Mouse (Mus musculus) liver, adult 2 months (tissue): ENCODE results near the gene Ptpn21. TPM values are rescaled to one million over a fixed set of nuclear protein-coding genes. Genes with fewer than 3 reads are reported as not detected.

Experiments
- DNase-seq: peaks from one replicate; pipeline ENCODE4 v3.0.0-alpha.2; 2011; ENCODE audit warnings: low read depth, low spot score; ENCODE audit errors: extremely low read depth
- H3K27ac ChIP-seq: fragments of 200-500 bp; replicated peaks from 2 replicates; pipeline ENCODE4 v1.5.1; 2012; ENCODE audit warnings: low read depth, mild to moderate bottlenecking, control low read depth, inconsistent platforms, low read length; ENCODE audit not compliant: insufficient read depth
- H3K27me3 ChIP-seq: fragments of 200-500 bp; 2 replicates; pipeline ENCODE4 v1.6.1; 2012; ENCODE audit warnings: mild to moderate bottlenecking, moderate library complexity, low read length, inconsistent platforms; ENCODE audit not compliant: control insufficient read depth, insufficient read depth
- H3K36me3 ChIP-seq: fragments of 200-500 bp; 2 replicates; pipeline ENCODE4 v1.6.1; 2012; ENCODE audit warnings: low read length, inconsistent platforms; ENCODE audit not compliant: control insufficient read depth, insufficient read depth
- H3K4me1 ChIP-seq: fragments of 200-500 bp; 2 replicates; pipeline ENCODE4 v1.6.1; 2011; ENCODE audit warnings: low read length; ENCODE audit not compliant: control insufficient read depth, insufficient read depth
- H3K4me3 ChIP-seq: fragments of 200-500 bp; 2 replicates; pipeline ENCODE4 v1.5.1; 2011; ENCODE audit warnings: low read depth, mild to moderate bottlenecking, control low read depth, low read length, moderate library complexity; ENCODE audit not compliant: insufficient read depth
- H3K79me2 ChIP-seq: fragments of 200-500 bp; 2 replicates; pipeline ENCODE4 v1.6.1; 2012; ENCODE audit warnings: inconsistent platforms, mild to moderate bottlenecking, low read length, moderate library complexity; ENCODE audit not compliant: control insufficient read depth, insufficient read depth
- H3K9ac ChIP-seq: fragments of 200-500 bp; 2 replicates; pipeline ENCODE4 v1.6.1; 2012; ENCODE audit warnings: low read depth, mild to moderate bottlenecking, control low read depth, inconsistent platforms, low read length
- CTCF ChIP-seq: fragments of 200-500 bp; IDR thresholded peaks from 2 replicates; pipeline ENCODE4 v1.5.1; 2011; ENCODE audit warnings: low read depth, low read length, control low read depth
- POLR2A ChIP-seq: fragments of 200-500 bp; IDR thresholded peaks from 2 replicates; pipeline ENCODE4 v1.6.1; 2011; ENCODE audit warnings: low read length, control low read depth; ENCODE audit not compliant: insufficient read depth; ENCODE audit errors: extremely low read depth
- WGBS: fragments of 180-500 bp; shearing (Covaris S2); methylation state at CpG from one replicate; pipeline ENCODE4 v1.1.7; 2018; 5-methylcytosine and 5-hydroxymethylcytosine counted together
- polyA plus RNA-seq: library from polyadenylated mRNA; depleted of rRNA; stranded (reverse); fragments of >200 nt; gene quantifications from 2 replicates; pipeline ENCODE4 v1.2.3, GENCODE M21; 2012
- total RNA-seq: library from RNA; depleted of rRNA; stranded (reverse); fragments of >200 nt; gene quantifications from 2 replicates; pipeline ENCODE4 v1.2.3, GENCODE M21; 2014

Gene Ptpn21
- total and polyA plus RNA-seq, 2 experiments: 5.9 to 12.2 TPM

DNA sequence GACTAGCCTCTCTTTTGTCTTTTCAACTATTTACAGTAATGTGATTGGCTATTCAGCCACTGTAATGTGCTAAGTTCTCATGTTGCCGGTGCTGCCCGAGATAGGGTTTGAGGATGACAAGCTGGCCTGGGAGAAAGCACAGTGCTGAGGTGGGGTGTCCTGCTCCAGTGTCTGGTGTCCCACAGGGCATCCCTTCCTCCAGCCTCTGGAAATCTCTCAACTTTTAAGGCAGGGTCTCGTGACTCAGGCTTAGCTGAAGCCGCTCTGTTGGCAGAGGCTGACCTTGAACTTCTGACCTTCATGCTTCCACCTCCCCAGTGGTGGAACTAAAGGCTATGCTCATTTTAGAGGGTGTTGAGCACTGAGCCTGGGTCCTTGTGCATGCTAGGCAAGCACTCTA, 66.8 kb downstream of the Ptpn21 start:
- Histone ChIP-seq H3K27me3 (no peaks in the 10 kb centered on the region), H3K4me3 (no peak overlapping the region), H3K79me2 (no peaks in the 10 kb centered on the region), H3K9ac (no peak overlapping the region), H3K27ac (no peak overlapping the region), H3K36me3 (no peaks in the 10 kb centered on the region), H3K4me1 (no peaks in the 10 kb centered on the region)
- 72% methylated on average over 4 of the region's 4 CpGs for WGBS
- TF ChIP-seq POLR2A: no peak
- no peak for TF ChIP-seq CTCF
- DNase-seq: no peak

DNA sequence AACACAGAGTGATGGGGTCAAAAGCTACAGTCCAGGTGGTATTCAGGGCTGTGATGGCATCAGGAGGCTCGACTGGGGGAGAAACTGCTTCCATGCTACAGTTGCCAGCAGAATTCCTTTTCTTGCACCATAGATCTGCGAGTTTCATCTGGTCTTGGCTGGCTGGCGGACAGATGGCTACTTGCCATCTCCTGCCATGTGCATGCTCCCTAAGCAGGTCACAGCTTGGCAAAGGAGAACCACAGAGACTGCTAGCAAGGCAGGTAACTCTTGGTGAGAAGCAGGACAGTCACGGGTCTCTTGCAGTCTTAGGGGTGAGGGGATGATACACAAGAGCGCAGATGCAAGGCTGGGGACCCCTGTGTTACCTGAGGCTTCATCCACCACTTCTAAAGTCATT, 67.3 kb downstream of the Ptpn21 start:
- 64% methylated on average over 5 of the region's 5 CpGs for WGBS
- Histone ChIP-seq H3K36me3 (no peaks in the 10 kb centered on the region), H3K4me3 (no peak overlapping the region), H3K79me2 (no peaks in the 10 kb centered on the region), H3K9ac (no peak overlapping the region), H3K27ac (no peak overlapping the region), H3K4me1 (no peaks in the 10 kb centered on the region), H3K27me3 (no peaks in the 10 kb centered on the region)
- DNase-seq: peak; percentile 40
- TF ChIP-seq POLR2A (no peak), CTCF (no peak)

- WGBS: 91% methylated on average over 10 of the region's 10 CpGs
- H3K27ac ChIP-seq: no peak overlapping the region
- no peaks in the 10 kb centered on the region for H3K4me1 ChIP-seq
- H3K36me3 ChIP-seq: no peaks in the 10 kb centered on the region
- no peak for DNase-seq
- TF ChIP-seq POLR2A (no peak), CTCF (no peak)
- H3K4me3 ChIP-seq: no peak overlapping the region
- no peak overlapping the region for H3K9ac ChIP-seq
- no peaks in the 10 kb centered on the region for H3K79me2 ChIP-seq
- no peaks in the 10 kb centered on the region for H3K27me3 ChIP-seq
Observed at GRCm38 (mm10) chr12:98669086-98669485, 68.1 kb downstream of the Ptpn21 start.

DNA sequence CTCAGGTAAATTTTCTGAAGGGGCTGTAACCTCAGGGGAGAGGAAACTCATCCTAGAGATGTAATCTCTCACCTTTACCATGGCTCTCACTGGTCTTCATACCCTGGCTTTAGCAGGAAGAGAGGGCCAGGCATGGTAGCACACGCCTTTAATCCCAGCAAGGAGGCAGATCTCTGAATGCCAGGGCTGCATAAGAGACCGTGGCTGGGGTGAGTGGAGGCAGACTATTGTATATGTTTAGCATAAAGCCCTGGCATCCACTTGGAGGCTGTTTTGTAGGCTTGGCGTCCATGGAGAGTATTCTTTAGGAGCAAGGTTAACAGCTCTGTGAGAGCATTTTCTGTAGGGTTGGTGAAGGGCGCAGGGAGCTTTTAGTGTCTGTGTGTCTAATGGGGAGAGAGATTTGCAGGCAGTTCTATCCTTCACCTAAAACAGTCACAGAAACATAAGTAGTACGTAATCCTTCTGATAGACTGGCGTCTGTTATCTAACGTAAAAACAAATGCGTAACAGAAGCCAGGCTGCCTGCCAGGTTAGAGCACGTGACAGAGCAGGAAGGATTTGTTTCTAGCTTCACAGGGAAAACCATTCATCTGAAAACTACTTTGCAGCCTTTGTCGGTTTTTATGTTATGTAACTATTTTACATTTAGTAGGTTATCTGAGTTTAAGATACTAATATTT, 68.9 kb downstream of the Ptpn21 start:
- 68% methylated on average over 10 of the region's 10 CpGs for whole genome bisulfite sequencing
- H3K27me3 ChIP-seq: no peaks in the 10 kb centered on the region
- no peak overlapping the region for H3K4me3 ChIP-seq
- H3K79me2 ChIP-seq: no peaks in the 10 kb centered on the region
- H3K4me1 ChIP-seq: no peaks in the 10 kb centered on the region
- no peak for TF ChIP-seq POLR2A
- no peak for TF ChIP-seq CTCF
- no peak overlapping the region for H3K9ac ChIP-seq
- H3K36me3 ChIP-seq: no peaks in the 10 kb centered on the region; the same call in 1 of the 2 replicates
- no peak overlapping the region for H3K27ac ChIP-seq
- peak; percentile 22 for DNase-seq

DNA sequence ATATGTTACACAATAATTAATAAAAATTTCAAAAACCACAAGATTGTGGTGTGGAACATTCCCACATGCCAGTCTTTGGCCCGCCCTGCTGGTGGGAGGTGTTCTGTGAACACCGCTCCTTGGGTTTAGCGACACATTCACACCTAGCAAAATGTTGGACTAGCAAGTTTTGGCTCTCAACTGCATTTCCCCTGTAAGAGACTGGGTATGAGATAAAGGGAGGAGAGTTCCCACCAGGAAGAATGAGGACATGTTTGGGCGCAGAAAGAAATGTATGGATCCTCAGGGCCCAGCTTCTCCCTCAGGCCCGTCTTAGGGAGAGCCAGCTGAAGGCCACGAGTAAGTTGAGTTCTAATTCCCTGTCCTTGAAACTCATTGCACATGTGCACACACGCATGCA, 74.6 kb downstream of the Ptpn21 start:
- H3K79me2 ChIP-seq: no peaks in the 10 kb centered on the region
- no peak overlapping the region for H3K27ac ChIP-seq
- no peak overlapping the region for H3K9ac ChIP-seq
- DNase-seq: no peak
- H3K27me3 ChIP-seq: no peaks in the 10 kb centered on the region
- H3K4me1 ChIP-seq: no peaks in the 10 kb centered on the region
- TF ChIP-seq CTCF: no peak
- TF ChIP-seq POLR2A: no peak
- 96% methylated on average over 7 of the region's 7 CpGs for WGBS
- H3K4me3 ChIP-seq: no peak overlapping the region
- H3K36me3 ChIP-seq: peaks cover 9% of the 10 kb centered on the region

DNA sequence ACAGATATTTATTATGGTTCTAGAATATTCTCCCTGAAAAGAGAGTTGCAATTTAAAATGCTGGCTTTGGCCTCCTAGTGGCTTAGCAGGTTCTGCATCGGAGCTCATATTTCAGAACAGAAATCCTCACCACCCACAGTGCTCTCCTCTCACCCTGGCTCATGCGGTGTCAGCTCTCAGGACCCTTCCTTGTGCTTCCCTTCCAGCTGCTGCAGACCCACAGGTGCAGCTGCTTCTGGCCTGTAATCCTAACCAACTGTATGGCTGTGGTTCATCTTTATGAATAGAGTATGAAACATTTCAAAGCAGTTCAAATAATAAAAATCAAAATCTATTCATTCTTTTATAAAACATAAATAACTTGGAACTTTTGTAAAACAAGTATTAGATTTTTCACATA, 80.3 kb downstream of the Ptpn21 start:
- no peak overlapping the region for H3K27ac ChIP-seq
- peaks cover 4% of the 10 kb centered on the region; the same call in 1 of the 2 replicates for H3K36me3 ChIP-seq
- H3K4me3 ChIP-seq: no peak overlapping the region
- H3K27me3 ChIP-seq: no peaks in the 10 kb centered on the region
- no peak for TF ChIP-seq CTCF
- TF ChIP-seq POLR2A: no peak
- H3K79me2 ChIP-seq: no peaks in the 10 kb centered on the region
- WGBS: 89% methylated on average over 2 of the region's 2 CpGs
- no peak for DNase-seq
- H3K4me1 ChIP-seq: no peaks in the 10 kb centered on the region
- H3K9ac ChIP-seq: no peak overlapping the region
